Mouse (Mus musculus): ENCODE data around the gene Amotl2. TPM values are rescaled to one million over a fixed set of nuclear protein-coding genes. Genes with fewer than 3 reads are reported as not detected.

The Amotl2 gene
- polyA plus RNA-seq, 1 experiment from 2014 or later, result 72.4 TPM

Other genes with a start within 250 kb of the Amotl2 start
- gene Ky, start 210.9 kb upstream of the Amotl2 start, polyA plus RNA-seq (2014; fragmentation: Nextera tagmentation; extraction: Ambion mirVana), result 0.08 and 0.32 TPM in 2 replicates
- gene Anapc13, start 90.4 kb upstream of the Amotl2 start, polyA plus RNA-seq (2014; fragmentation: Nextera tagmentation; extraction: Ambion mirVana), result 166 and 173 TPM in 2 replicates
- gene Cep63, start 90.1 kb upstream of the Amotl2 start, polyA plus RNA-seq (2014; fragmentation: Nextera tagmentation; extraction: Ambion mirVana), result 51.4 and 53.2 TPM in 2 replicates
- 26.3 and 32.8 TPM in 2 replicates for gene Ryk, start 118.2 kb downstream of the Amotl2 start, polyA plus RNA-seq (2014; fragmentation: Nextera tagmentation; extraction: Ambion mirVana)

Measured in forebrain, embryonic 11.5 days (tissue).